Comparison of ENCODE assay signal across 27 mouse cellular contexts in the genomic region with DNA sequence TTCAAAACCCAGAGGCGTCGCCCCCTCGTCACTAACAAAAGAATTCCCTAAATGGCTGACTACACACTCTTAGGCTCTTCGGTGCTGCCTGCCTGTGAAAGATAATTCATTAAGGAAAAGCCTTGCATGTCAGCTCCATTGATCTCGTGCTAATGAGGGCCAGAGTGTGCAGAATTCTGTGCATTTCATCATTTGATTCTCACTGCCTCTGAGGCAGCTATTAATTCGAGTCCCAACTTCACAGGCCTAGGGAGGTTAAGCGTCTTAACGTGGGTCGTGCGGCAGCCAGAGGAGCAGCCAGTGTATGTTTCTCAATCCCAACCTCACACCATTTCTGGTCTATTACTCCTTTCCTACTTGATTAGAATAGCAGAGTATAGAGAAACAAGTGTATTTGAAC. TPM values are rescaled to one million over a fixed set of nuclear protein-coding genes. Genes with fewer than 3 reads are reported as not detected.
A peak's percentile ranks its signal among the peaks of the same experiment; 100 is the strongest.
DNase-seq lines count a peak whose midpoint lies in the region; ATAC-seq lines count a peak whose summit lies in the region.
"Had no signal": no experiment of that assay in that cellular context is flagged by ENCODE, and none has a peak within 500 bp of the region (broad histone marks: within the 10 kb centered on the region; RNA-seq: fewer than 3 reads in every experiment).

No protein-coding gene starts in this region.

- H3K4me1 ChIP-seq in hindbrain, embryonic 14.5 days (replicated peaks; ENCODE audit: control insufficient read depth, insufficient read depth, low read length), result no peaks in the 10 kb centered on the region
- H3K4me1 ChIP-seq in hindbrain, embryonic 11.5 days (replicated peaks; ENCODE audit: control insufficient read depth, insufficient read depth, low read length), result no peaks in the 10 kb centered on the region
- no peaks in the 10 kb centered on the region for H3K4me1 ChIP-seq in neural tube, embryonic 11.5 days (ENCODE audit: control insufficient read depth, insufficient read depth, low read length)
- H3K4me1 ChIP-seq in midbrain, embryonic 16.5 days (ENCODE audit: control insufficient read depth, insufficient read depth, low read length), result no peaks in the 10 kb centered on the region; the same call in 1 of the 2 replicates
- H3K4me1 ChIP-seq: embryonic facial prominence, embryonic 12.5 days; forebrain, embryonic 15.5 days; stomach, embryonic 15.5 days had no signal

- H3K36me3 ChIP-seq in hindbrain, embryonic 14.5 days (replicated peaks; ENCODE audit: control insufficient read depth, insufficient read depth), result peaks cover 28% of the 10 kb centered on the region
- H3K36me3 ChIP-seq in hindbrain, embryonic 11.5 days (ENCODE audit: control insufficient read depth, insufficient read depth, low read length), result no peaks in the 10 kb centered on the region
- H3K36me3 ChIP-seq in neural tube, embryonic 11.5 days (ENCODE audit: control insufficient read depth, insufficient read depth, low read length), result peaks cover 2% of the 10 kb centered on the region; the same call in 1 of the 2 replicates
- peaks cover 7% of the 10 kb centered on the region for H3K36me3 ChIP-seq in midbrain, embryonic 16.5 days (ENCODE audit: control insufficient read depth, insufficient read depth, low read length)

- no peak overlapping the region for H3K4me3 ChIP-seq in hindbrain, embryonic 14.5 days (replicated peaks; ENCODE audit: low read length)
- H3K4me3 ChIP-seq in hindbrain, embryonic 11.5 days (ENCODE audit: low read depth, low read length), result no peak overlapping the region
- no peak overlapping the region for H3K4me3 ChIP-seq in neural tube, embryonic 11.5 days (ENCODE audit: low read depth, low read length)
- no peak overlapping the region for H3K4me3 ChIP-seq in midbrain, embryonic 16.5 days (ENCODE audit: low read depth, low read length)
- H3K4me3 ChIP-seq: embryonic facial prominence, embryonic 12.5 days; forebrain, embryonic 15.5 days; gastrocnemius, adult 2 months; heart, embryonic 13.5 days; myocyte; stomach, embryonic 15.5 days had no signal

- H3K27ac ChIP-seq in hindbrain, embryonic 14.5 days, result peak overlapping the region; percentile 18; the same call in 1 of the 2 replicates
- H3K27ac ChIP-seq in hindbrain, embryonic 11.5 days (ENCODE audit: low read depth, low read length), result no peak overlapping the region
- H3K27ac ChIP-seq in neural tube, embryonic 11.5 days (ENCODE audit: low read depth, low read length), result peak overlapping the region; percentile 39; the same call in 1 of the 2 replicates
- H3K27ac ChIP-seq in midbrain, embryonic 16.5 days (ENCODE audit: low read length), result peak overlapping the region; percentile 58
- H3K27ac ChIP-seq: embryonic facial prominence, embryonic 12.5 days; forebrain, embryonic 15.5 days; gastrocnemius, adult 2 months; heart, embryonic 13.5 days; liver, embryonic 14.5 days; stomach, embryonic 15.5 days had no signal

- DNase-seq in hindbrain, embryonic 14.5 days (ENCODE audit: low spot score), result no peak
- no peak for DNase-seq in hindbrain, embryonic 11.5 days (ENCODE audit: low spot score)
- DNase-seq in neural tube, embryonic 11.5 days (ENCODE audit: low spot score), result no peak
- no peak for DNase-seq in neural tube, embryonic 10.5 days (ENCODE audit: extremely low spot score, low spot score)
- no peak for DNase-seq in layer of hippocampus, postnatal 14 days (ENCODE audit: low spot score in 2 of 2)
- DNase-seq: adrenal gland, adult 8-10 months; B cell, adult 2 months; cerebellum, adult 8-10 months; cerebellum, postnatal 25 days; gastrocnemius, adult 2 months; heart, postnatal 10 days; kidney, postnatal 14 days; layer of hippocampus, adult 9-11 months; liver; lung, adult 2 months; lung, postnatal 10 days; right cerebral cortex, postnatal 25 days had no signal

- no peaks in the 10 kb centered on the region for H3K27me3 ChIP-seq in hindbrain, embryonic 14.5 days (ENCODE audit: control insufficient read depth, insufficient read depth, low read length)
- H3K27me3 ChIP-seq in hindbrain, embryonic 11.5 days (ENCODE audit: control insufficient read depth, insufficient read depth, low read length), result no peaks in the 10 kb centered on the region
- H3K27me3 ChIP-seq in neural tube, embryonic 11.5 days (ENCODE audit: control insufficient read depth, insufficient read depth, low read length), result no peaks in the 10 kb centered on the region
- no peaks in the 10 kb centered on the region for H3K27me3 ChIP-seq in midbrain, embryonic 16.5 days (ENCODE audit: control insufficient read depth, insufficient read depth, low read depth, low read length)
- H3K27me3 ChIP-seq: embryonic facial prominence, embryonic 12.5 days; forebrain, embryonic 15.5 days; heart, embryonic 13.5 days; stomach, embryonic 15.5 days had no signal

- ATAC-seq in hindbrain, embryonic 14.5 days (ENCODE audit: low FRiP score), result no peak
- ATAC-seq in hindbrain, embryonic 11.5 days (ENCODE audit: low FRiP score), result no peak
- ATAC-seq in neural tube, embryonic 11.5 days (ENCODE audit: insufficient read depth, low FRiP score, low TSS enrichment), result no peak
- no peak for ATAC-seq in midbrain, embryonic 16.5 days
- ATAC-seq: forebrain, embryonic 15.5 days; intestine, postnatal 0 days had no signal

- no peaks in the 10 kb centered on the region for H3K9me3 ChIP-seq in hindbrain, embryonic 14.5 days (ENCODE audit: control insufficient read depth, low read length)
- H3K9me3 ChIP-seq in hindbrain, embryonic 11.5 days (ENCODE audit: control insufficient read depth, low read length), result no peaks in the 10 kb centered on the region
- no peaks in the 10 kb centered on the region for H3K9me3 ChIP-seq in neural tube, embryonic 11.5 days (ENCODE audit: control insufficient read depth, low read length)
- no peaks in the 10 kb centered on the region for H3K9me3 ChIP-seq in midbrain, embryonic 16.5 days (replicated peaks; ENCODE audit: control insufficient read depth, low read length, poor library complexity, severe bottlenecking)
- H3K9me3 ChIP-seq: embryonic facial prominence, embryonic 12.5 days; forebrain, embryonic 15.5 days; heart, embryonic 13.5 days; stomach, embryonic 15.5 days had no signal

- 22% methylated on average over 10 of the region's 10 CpGs for WGBS in hindbrain, embryonic 14.5 days
- WGBS in hindbrain, embryonic 11.5 days, result 43% methylated on average over 10 of the region's 10 CpGs
- WGBS in neural tube, embryonic 11.5 days, result 52% methylated on average over 10 of the region's 10 CpGs
- WGBS in midbrain, embryonic 16.5 days, result 23% methylated on average over 10 of the region's 10 CpGs

- no peak overlapping the region for H3K9ac ChIP-seq in hindbrain, embryonic 14.5 days
- H3K9ac ChIP-seq in hindbrain, embryonic 11.5 days (ENCODE audit: low read depth, low read length), result no peak overlapping the region
- no peak overlapping the region for H3K9ac ChIP-seq in neural tube, embryonic 11.5 days (ENCODE audit: low read length)
- H3K9ac ChIP-seq in midbrain, embryonic 16.5 days (ENCODE audit: low read depth, low read length), result no peak overlapping the region
- H3K9ac ChIP-seq: embryonic facial prominence, embryonic 12.5 days; forebrain, embryonic 15.5 days; heart, embryonic 13.5 days; liver, embryonic 14.5 days; stomach, embryonic 15.5 days had no signal

- no peak overlapping the region for H3K4me2 ChIP-seq in hindbrain, embryonic 14.5 days (replicated peaks)
- H3K4me2 ChIP-seq in hindbrain, embryonic 11.5 days (replicated peaks; ENCODE audit: low read depth, low read length), result no peak overlapping the region
- H3K4me2 ChIP-seq in neural tube, embryonic 11.5 days (ENCODE audit: low read depth), result no peak overlapping the region
- no peak overlapping the region for H3K4me2 ChIP-seq in midbrain, embryonic 16.5 days (ENCODE audit: low read length)
- H3K4me2 ChIP-seq: embryonic facial prominence, embryonic 12.5 days; forebrain, embryonic 15.5 days; heart, embryonic 13.5 days; stomach, embryonic 15.5 days had no signal

RNA-seq across cellular contexts. Expression of gene Rlbp1, which starts 55.7 kb away (rescaled TPM):
- polyA plus RNA-seq in hindbrain, embryonic 14.5 days (2014; fragmentation: Nextera tagmentation; extraction: Ambion mirVana), result 25.8 and 26.7 TPM in 2 replicates
- polyA plus RNA-seq in hindbrain, embryonic 11.5 days (2014; fragmentation: Nextera tagmentation; extraction: Ambion mirVana), result 0.40 and 0.93 TPM in 2 replicates
- polyA plus RNA-seq in neural tube, embryonic 11.5 days (2014; fragmentation: Nextera tagmentation; extraction: Ambion mirVana), result 0.50 and 1.1 TPM in 2 replicates
- 15.0 and 17.1 TPM in 2 replicates for polyA plus RNA-seq in midbrain, embryonic 16.5 days (2015; fragmentation: Nextera tagmentation; extraction: Ambion mirVana)
- 10 to 100 TPM; 16.8 to 19.0 TPM for total RNA-seq in layer of hippocampus, postnatal 14 days (2021)
- total RNA-seq: gastrocnemius, adult 2 months; heart, adult 8-10 months; heart, postnatal 10 days; neutrophil, adult 5-6 weeks had no signal
- polyA plus RNA-seq: heart, embryonic 13.5 days; myocyte had no signal

RNA-seq across cellular contexts. Expression of gene Abhd2, which starts 58.2 kb away (rescaled TPM):
- 25.1 and 26.8 TPM in 2 replicates for polyA plus RNA-seq in hindbrain, embryonic 14.5 days (2014; fragmentation: Nextera tagmentation; extraction: Ambion mirVana)
- 12.1 and 12.2 TPM in 2 replicates for polyA plus RNA-seq in hindbrain, embryonic 11.5 days (2014; fragmentation: Nextera tagmentation; extraction: Ambion mirVana)
- polyA plus RNA-seq in neural tube, embryonic 11.5 days (2014; fragmentation: Nextera tagmentation; extraction: Ambion mirVana), result 14.0 and 14.3 TPM in 2 replicates
- 18.7 and 19.3 TPM in 2 replicates for polyA plus RNA-seq in midbrain, embryonic 16.5 days (2015; fragmentation: Nextera tagmentation; extraction: Ambion mirVana)
- 10 to 100 TPM; 87.6 to 93.2 TPM for total RNA-seq in layer of hippocampus, postnatal 14 days (2021)
